Mouse (Mus musculus) layer of hippocampus, postnatal 10 days (tissue): ENCODE data around the gene Zbtb16. TPM values are rescaled to one million over a fixed set of nuclear protein-coding genes. Genes with fewer than 3 reads are reported as not detected.

Source experiments
- DNase-seq, 2 experiments: peaks; one replicate each; pipeline ENCODE4 v3.0.0; 2021; ENCODE audit warnings: low spot score in 2 of 2
- long read RNA-seq: library from polyadenylated mRNA; stranded (forward); transcript quantifications from one replicate; pipeline ENCODE4 v2.0.0, GENCODE M21; 2023
- total RNA-seq, 2 experiments: library from RNA; stranded (reverse); gene quantifications; 2 replicates each; pipeline ENCODE4 v1.2.3; 2021

The Zbtb16 gene
- 10 to 100 TPM; 58.2 to 66.3 TPM for total RNA-seq
- long read RNA-seq: 0 reads

DNA sequence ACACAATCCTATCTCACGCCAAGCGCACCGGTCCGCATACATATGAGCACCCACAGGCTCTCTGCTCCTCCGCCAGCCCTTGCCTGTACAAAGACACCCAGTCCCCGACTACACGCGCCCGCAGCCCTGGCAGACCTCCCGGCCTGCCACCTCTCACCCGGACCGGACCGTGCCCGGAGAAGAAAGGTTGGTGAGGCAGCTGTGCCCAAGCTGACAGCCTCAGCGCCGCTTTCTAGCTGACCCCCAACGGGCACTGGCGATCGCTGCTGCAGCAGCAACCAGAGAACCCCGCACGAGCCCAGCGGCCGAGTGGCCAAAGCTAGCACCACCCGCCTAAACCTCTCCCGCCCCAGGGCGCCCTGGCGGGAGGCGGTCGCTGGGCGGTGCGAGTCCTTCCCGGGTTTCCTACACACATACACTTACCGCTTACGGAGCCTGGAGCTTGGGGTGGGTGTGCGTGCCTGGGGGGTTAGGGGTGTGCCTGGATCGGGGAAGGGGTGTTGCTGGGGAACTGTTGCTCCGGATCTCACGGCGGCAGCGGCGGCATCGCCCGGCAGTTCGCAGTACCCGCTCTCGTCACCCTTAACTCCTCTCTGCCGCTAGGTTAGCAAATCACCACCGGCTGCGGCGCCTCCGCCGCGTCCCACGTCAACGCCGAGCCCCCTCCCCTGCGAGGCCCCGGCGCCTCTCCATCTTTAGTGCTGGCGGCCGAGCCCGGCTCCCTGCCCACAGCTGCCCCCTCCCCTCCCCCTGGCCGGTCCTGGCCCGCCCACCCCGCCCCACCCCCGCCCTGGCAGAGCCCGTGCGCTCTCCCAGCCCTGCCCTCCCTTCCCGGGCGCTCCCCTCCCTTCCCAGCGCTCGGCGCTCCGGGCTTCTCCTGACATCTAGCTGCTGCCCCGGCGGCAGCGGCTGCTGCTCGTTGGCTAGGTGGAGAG is at the start of gene Zbtb16:
Zbtb16 (minus strand) TSS at position 592 of the 935 bp plus-strand sequence.
- DNase-seq: peak; percentile 83 to 87

- DNase-seq: no peak
Observed at GRCm38 (mm10) chr9:48872896-48873295, 36.9 kb upstream of the Zbtb16 start.

DNA sequence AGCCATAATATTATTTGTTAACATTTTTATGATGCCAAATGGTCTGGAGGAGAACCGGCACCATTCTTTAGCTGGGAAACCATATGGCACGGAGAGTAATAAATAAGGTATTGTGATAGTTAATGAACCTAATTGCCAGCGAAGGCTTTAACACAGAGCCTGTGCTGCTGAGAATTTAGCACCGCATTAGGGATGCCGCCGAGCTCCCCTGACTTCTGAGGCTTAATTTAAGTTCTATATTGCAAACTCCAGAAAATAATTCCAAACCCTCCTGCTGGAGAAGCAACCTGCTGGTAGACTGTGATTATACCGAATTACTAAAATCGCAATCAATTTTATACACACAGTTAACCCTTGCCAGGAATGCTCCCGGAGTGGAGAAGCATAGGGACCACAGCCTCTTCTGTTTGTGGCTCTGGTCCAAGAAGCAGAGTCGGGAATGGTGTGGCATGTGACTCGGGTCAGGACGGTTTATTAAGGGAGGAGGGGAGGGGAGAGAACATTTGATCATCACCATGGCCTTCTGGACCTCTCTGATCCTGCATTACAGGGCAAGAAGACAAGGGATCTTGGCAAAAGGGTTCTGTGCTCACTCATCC is 30.6 kb upstream of the Zbtb16 start:
- DNase-seq: no peak

- DNase-seq: no peak
Observed at GRCm38 (mm10) chr9:48865235-48865634, 29.2 kb upstream of the Zbtb16 start.

DNA sequence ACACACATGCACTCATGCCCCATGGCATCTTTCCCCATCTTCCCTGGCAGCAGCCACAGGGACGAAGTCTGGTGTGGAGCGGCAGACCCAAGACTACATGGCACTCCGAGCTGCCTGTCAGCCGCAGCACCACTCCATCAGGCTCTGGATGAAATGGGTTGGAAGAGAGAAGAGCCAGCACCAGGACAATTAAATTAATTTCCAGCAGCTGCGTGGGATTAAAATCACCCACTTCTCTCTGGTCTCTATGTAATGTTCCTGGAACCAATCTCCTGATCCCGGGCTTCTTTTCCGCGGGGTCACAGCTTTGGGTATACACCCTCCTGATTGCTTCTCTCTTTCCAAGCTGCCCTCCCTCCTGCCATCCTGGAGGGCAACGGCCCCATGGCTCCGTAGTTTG is 25.5 kb upstream of the Zbtb16 start:
- no peak for DNase-seq

- DNase-seq: peak; percentile 64 to 78
Observed at GRCm38 (mm10) chr9:48860526-48860845, 24.5 kb upstream of the Zbtb16 start.

- DNase-seq: no peak
Observed at GRCm38 (mm10) chr9:48859828-48860525, 24.0 kb upstream of the Zbtb16 start.

GRCm38 (mm10) chr9:48857944-48858343 is 21.9 kb upstream of the Zbtb16 start:
- no peak for DNase-seq

- DNase-seq: no peak
Observed at GRCm38 (mm10) chr9:48856240-48856639, 20.2 kb upstream of the Zbtb16 start.

DNA sequence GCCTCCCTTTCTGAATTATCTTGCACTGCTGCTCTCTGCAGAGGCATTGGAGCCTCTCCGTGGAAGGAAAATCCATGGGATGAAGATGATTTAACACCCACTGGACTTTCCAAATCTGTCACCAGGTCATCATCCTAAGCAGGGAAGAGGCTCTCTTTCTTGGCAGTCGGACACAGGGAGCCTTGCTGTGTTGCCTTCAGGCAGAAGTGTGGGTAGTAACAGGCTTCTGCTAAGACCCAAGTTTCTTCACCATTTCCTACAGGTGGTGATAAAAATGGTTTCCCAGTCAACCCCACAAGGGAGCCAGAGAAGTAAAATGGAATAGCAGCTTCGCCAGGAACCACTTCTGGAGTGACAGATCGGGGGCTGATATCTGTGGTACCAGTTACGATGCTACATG is 13.5 kb upstream of the Zbtb16 start:
- DNase-seq: no peak

DNA sequence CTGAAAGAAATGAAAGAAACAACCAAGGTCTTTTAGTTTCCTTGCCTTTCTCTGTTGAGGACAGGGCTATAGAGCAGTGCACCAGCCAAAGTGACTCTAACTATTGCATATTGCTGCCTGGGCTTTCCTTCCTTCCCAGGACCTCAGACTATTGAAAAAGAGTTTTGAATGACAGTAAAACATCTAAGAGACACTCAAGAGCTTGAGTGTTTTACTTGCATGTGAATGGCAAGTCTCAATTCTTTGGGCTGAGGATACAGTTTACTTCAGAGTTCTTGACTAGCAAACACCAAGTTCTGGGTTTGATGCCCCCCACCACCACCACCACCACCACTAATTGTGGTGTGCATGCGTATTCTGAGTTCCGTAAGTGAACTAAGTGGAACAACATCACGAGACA is 3.5 kb upstream of the Zbtb16 start:
- no peak for DNase-seq

- no peak for DNase-seq
Observed at GRCm38 (mm10) chr9:48838346-48838745, 2.3 kb upstream of the Zbtb16 start.

DNA sequence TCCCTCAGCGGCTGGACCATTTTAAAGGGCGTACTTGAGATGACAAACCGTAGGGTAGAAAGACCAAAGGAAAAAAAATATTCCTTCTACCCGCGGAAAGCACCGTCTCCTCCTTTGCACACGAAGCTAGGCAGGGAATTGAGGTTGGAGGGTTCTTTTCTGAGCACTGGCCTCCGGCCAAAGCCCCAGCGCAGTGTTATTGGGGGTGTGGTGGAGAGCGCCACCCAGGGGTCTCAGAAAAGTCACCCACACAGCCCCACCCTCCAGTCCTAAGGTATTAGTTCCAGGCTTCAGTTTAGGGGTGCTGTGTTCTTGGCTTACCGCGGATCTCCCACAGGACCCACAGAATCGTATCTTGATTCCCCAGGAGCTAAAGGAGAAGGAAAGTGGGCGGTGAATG is 1.2 kb upstream of the Zbtb16 start:
- DNase-seq: peak in 1 of 2 experiments; percentile 61

DNA sequence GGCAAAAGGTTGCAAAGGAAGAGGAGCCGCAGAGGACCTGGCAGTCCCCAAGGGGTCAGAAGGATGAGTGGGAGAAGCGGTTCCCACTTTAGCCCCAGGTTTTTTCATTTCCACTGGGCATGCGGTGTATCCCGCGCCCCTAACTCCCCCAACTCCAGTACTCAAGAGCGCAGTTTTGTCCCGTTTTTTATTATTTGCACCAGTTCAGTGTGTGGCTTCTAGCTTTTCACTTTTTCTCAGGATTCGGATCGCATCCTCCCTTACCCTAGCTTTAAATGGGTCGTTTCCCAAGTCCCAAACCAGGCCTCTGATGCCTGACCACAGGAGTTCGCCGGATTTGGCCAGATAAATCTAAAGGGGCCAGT is 526 bp upstream of the Zbtb16 start:
- no peak for DNase-seq

DNA sequence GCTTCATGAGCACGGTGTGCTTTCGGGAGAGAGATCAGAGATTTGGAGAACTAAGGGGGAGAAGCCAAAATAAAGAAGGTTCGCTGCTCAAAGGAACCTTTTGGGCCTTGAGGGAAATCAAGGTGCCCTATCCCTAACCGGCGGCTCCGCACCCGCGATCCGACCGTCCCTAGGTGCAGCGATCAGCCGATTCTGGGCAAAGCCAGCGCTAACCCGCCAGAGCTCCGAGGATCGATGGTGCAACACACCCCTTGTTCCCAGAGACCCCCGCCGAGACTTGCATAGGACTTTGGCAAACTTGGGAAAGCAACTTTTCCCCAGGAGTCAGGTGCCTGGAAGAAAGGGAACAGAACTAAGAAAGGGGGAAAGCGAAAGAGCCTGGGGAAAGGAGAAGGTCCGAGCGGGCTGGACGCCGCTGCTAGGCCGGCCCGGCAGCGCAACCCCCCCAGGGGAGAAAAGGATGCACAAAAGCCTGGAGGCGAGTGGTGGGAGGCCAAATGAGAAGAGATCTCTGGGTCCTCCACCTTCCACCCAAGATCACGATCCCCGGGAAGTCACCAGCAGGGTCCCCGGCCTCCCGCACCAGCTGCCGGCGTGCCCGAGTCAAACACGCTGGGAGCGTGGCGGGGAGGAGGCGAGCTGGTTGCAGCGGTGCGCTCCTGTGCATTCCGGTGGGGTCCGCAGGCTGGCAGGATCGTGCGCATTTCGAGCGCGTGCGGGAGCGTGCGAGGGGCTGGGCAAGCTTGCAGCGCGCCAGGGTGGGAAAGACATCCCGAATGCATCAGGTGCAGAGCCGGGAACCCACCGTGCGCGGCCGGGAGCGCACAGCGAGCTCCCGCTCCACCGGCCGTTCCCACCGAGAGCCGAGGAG is 1.2 kb downstream of the Zbtb16 start:
- peak; percentile 54 to 62 for DNase-seq

DNA sequence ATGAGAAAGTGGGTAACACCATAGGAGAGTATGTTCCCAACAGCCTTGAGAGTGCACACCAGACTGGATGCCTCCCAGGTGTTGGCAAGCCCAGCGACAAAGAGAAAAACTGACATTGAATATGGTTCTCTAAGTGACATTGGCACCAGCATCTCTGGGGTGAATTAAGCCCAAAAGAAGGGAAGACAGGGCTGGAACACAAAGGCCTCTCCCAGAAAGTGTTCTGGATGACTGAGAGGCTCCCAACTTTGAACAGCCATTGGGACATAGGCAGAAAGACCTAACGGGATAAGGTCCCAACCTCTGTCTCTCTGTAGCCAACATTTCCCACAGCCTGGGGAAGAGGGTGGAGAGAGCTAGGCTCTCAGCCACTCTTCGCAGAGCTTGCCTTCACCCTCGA is 2.0 kb downstream of the Zbtb16 start:
- no peak for DNase-seq

DNA sequence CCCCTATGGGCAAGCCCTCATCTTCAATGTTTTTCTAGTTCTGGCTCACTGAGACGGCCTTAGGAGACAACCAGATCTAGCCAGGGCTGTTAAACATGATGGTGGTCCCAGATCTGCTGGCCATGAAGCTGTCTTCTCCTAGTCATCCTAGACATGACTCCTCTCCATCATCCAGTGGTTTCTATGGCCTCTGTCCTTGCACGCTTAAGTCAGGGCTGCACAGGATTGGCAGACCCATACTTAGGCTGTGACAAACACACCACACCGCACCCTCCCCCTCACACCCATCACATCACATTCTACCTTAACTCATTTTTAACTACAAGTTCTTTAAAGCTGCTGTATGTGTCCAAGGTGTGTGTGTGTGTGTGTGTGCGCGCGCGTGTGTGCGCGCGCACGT is 2.5 kb downstream of the Zbtb16 start:
- DNase-seq: no peak

GRCm38 (mm10) chr9:48832473-48833100 is 3.4 kb downstream of the Zbtb16 start:
- no peak for DNase-seq

DNA sequence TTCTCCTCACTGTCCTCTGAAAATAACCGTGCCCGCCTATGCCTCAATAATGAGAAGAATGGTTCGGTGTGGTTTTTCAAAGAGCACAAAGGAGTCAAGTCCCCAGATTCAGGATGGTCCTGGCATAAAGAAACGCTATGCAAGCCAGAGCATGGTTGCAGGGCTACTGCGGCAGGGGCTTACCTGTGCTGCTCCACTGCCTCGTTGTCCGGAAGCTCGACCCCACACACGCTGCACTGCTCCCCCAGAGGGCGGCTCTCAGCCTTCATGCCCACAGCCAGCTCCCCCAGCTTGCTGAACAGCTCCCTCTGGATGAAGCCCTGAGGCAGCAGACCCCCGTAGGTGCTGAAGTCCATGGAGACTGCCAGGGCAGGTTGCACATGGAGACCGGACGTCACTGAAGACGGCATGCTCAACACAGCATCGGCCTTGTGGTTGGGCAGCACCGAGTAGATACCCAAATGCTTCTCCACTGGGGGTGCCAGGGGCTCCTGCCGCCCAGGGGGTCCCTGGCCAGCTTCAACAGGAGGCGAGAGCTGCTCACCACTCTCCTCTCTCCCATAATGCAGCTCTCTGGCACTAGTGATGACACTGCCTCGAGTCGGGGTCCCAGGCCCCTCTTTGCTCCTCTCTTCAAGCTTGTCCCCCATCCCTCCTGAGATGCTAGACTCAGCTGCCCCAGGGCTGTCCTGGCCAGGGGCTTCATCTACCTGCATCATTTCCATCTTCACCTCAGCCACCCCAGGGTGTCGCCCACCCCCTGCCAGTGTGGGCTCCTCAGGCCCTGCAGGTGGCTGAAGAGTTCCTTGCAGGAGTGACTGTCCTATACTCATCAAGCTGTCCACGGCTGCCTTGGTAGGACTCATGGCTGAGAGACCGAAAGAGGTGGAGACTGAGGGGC is 4.2 kb downstream of the Zbtb16 start:
- no peak for DNase-seq

DNA sequence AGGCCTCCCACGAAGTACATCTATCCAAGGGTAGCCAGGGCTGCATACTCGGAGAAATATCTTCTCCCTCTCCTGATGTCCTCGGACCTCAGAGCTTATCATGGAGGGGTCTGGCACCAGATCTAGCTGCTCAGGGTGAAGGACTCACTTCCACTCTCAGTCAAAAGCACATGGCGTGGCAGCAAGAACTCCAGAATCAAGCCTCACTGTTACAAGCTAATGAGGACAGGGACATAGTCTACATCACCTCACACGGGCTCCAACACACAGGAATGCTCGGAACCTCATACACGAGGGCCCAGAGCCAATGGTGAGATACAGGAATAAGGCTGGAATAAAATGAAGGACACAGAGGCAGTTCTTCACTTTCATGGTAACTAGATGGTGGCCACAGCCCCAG is 7.2 kb downstream of the Zbtb16 start:
- DNase-seq: no peak
